Mouse (Mus musculus) kidney, postnatal 0 days (tissue): Measurements from ENCODE around the gene Naif1. TPM values are rescaled to one million over a fixed set of nuclear protein-coding genes. Genes with fewer than 3 reads are reported as not detected.

Experiments
- ATAC-seq: fragments of 200-750 bp; cut with Nextera tagmentation; replicated peaks from 2 replicates; pipeline ENCODE4 v1.8.0; 2017; ENCODE audit warnings: low read depth, moderate number of reproducible peaks, moderate TSS enrichment, moderate library complexity; ENCODE audit not compliant: low FRiP score
- DNase-seq: peaks from one replicate; pipeline ENCODE4 v3.0.0-alpha.2; 2016; ENCODE audit warnings: low spot score
- H3K27ac ChIP-seq: fragments of 300-500 bp; sonication (generic); 2 replicates; pipeline ENCODE4 v1.5.1; 2014; ENCODE audit warnings: mild to moderate bottlenecking
- H3K27me3 ChIP-seq: fragments of 300-500 bp; sonication (generic); 2 replicates; pipeline ENCODE4 v1.6.1; 2014; ENCODE audit warnings: low read length, mixed read lengths; ENCODE audit not compliant: insufficient read depth
- H3K36me3 ChIP-seq: fragments of 300-500 bp; sonication (generic); 2 replicates; pipeline ENCODE4 v1.6.1; 2014; ENCODE audit warnings: low read length, mixed read lengths; ENCODE audit not compliant: insufficient read depth
- H3K4me1 ChIP-seq: fragments of 300-500 bp; sonication (generic); replicated peaks from 2 replicates; pipeline ENCODE4 v1.6.1; 2014; ENCODE audit warnings: antibody characterized with exemption, low read length, mixed read lengths; ENCODE audit not compliant: insufficient read depth
- H3K4me2 ChIP-seq: fragments of 300-500 bp; sonication (generic); 2 replicates; pipeline ENCODE4 v1.6.1; 2014; ENCODE audit warnings: mild to moderate bottlenecking, low read length, moderate library complexity, mixed read lengths
- H3K4me3 ChIP-seq: fragments of 300-500 bp; sonication (generic); replicated peaks from 2 replicates; pipeline ENCODE4 v1.5.1; 2014; ENCODE audit warnings: low read depth, low read length
- H3K9ac ChIP-seq: fragments of 300-500 bp; sonication (generic); 2 replicates; pipeline ENCODE4 v1.6.1; 2014; ENCODE audit warnings: low read depth, low read length
- H3K9me3 ChIP-seq: fragments of 300-500 bp; sonication (generic); replicated peaks from 2 replicates; pipeline ENCODE4 v1.6.1; 2016; ENCODE audit warnings: low read length, inconsistent platforms, mixed read lengths
- CTCF ChIP-seq: IDR thresholded peaks from 2 replicates; pipeline ENCODE4 v1.5.1; 2016; ENCODE audit warnings: antibody characterized with exemption, low read depth, mild to moderate bottlenecking, moderate library complexity
- WGBS: fragments of 180-500 bp; shearing (Covaris S2); extraction: QIAGEN DNeasy Blood & Tissue Kit; methylation state at CpG from one replicate; pipeline ENCODE4 v1.1.7; 2014; 5-methylcytosine and 5-hydroxymethylcytosine counted together
- polyA plus RNA-seq: library from polyadenylated mRNA; unstranded; fragments of >200 nt; fragmentation: Nextera tagmentation; extraction: Ambion mirVana; gene quantifications from 2 replicates; pipeline ENCODE4 v1.2.1, GENCODE M21; 2015

Naif1 gene
- 4.7 TPM in 2 replicates for polyA plus RNA-seq

DNA sequence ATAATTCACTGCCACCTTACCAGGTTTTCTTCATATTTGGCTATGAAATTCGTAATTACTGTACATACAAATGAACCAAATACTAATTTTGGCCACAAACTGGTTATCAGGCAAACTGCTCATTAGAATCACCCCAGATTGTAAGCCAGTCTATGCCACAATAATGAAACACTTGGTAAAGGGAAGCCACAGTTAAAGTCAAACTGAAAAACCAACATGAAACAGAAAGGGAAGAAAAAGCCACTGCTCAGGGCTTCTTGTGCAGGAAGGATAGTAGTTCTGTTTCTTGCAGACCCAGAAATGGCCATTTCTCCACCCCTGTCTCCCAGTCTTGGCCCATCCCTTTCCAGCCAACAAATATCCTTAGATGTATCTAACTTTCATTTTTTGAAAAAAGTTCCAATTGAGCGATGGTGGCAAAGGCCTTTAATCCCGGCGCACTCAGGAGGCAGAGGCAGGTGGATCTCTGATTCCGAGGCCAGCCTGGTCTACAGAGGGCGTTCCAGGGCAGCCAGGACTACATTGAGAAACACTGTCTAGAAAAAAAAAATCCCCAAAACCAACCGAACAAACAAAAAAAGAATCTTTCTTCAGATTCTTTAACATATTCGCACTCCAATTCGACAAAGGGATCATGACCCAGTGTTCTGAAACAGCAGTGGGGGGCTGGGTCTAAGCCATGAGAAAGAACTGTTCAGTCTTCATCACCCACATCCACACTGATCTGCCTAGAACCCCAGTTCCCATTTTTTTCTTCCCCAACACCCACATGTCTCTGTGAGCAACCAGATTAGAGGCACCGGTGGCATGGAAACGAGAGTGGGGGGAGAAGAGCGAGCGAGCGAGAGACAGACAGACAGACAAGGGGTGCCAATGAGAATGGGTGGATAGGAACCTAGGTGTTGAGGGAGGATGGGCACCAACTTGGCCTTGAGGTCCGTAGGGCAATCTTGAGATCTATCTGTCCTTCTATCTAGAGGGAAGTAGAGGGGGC is at the start of gene Naif1:
Gene Naif1 (plus strand): TSS at position 697 of the 994 bp plus-strand sequence.
- Histone ChIP-seq H3K27ac (peak within 1 kb of the TSS; percentile 83), H3K36me3 (no peaks in the 10 kb centered on the region), H3K27me3 (no peaks in the 10 kb centered on the region), H3K9me3 (no peaks in the 10 kb centered on the region), H3K4me2 (peak within 1 kb of the TSS; percentile 86), H3K4me1 (peaks cover 12% of the 10 kb centered on the region), H3K4me3 (peak within 1 kb of the TSS; percentile 56), H3K9ac (peak within 1 kb of the TSS; percentile 84)
- no peak for TF ChIP-seq CTCF
- no peak for DNase-seq
- no peak for ATAC-seq
- WGBS, result 84% methylated on average over 15 of the region's 15 CpGs

- H3K4me1 ChIP-seq, result 0 out of 2 replicates have a peak, but pooled peaks cover 3% of the 10 kb centered on the region
- WGBS, result 24% methylated on average over 2 of the region's 2 CpGs
- DNase-seq, result peak; percentile 96
- no peaks in the 10 kb centered on the region for H3K27me3 ChIP-seq
- no peak for ATAC-seq
- no peak overlapping the region for H3K4me3 ChIP-seq
- peak; percentile 100 for TF ChIP-seq CTCF
- no peak overlapping the region for H3K4me2 ChIP-seq
- H3K9me3 ChIP-seq, result no peaks in the 10 kb centered on the region
- H3K27ac ChIP-seq, result no peak overlapping the region
- H3K36me3 ChIP-seq, result peaks cover 24% of the 10 kb centered on the region; the same call in 1 of the 2 replicates
- H3K9ac ChIP-seq, result no peak overlapping the region
Observed at GRCm38 (mm10) chr2:32404663-32405062, 45.6 kb upstream of the Naif1 start.

GRCm38 (mm10) chr2:32407144-32407824 is 43.0 kb upstream of the Naif1 start:
- Histone ChIP-seq H3K4me1 (0 out of 2 replicates have a peak, but pooled peaks cover 3% of the 10 kb centered on the region), H3K9me3 (no peaks in the 10 kb centered on the region), H3K27me3 (no peaks in the 10 kb centered on the region), H3K36me3 (0 out of 2 replicates have a peak, but pooled peaks cover 6% of the 10 kb centered on the region), H3K4me2 (no peak overlapping the region), H3K9ac (no peak overlapping the region), H3K27ac (peak overlapping the region; percentile 70), H3K4me3 (no peak overlapping the region)
- DNase-seq (no peak), ATAC-seq (no peak)
- TF ChIP-seq CTCF, result no peak
- 77% methylated on average over 7 of the region's 7 CpGs for WGBS

- Histone ChIP-seq H3K4me2 (no peak overlapping the region), H3K27ac (peak overlapping the region; percentile 92), H3K27me3 (no peaks in the 10 kb centered on the region), H3K36me3 (no peaks in the 10 kb centered on the region), H3K4me3 (no peak overlapping the region), H3K4me1 (0 out of 2 replicates have a peak, but pooled peaks cover 3% of the 10 kb centered on the region), H3K9me3 (no peaks in the 10 kb centered on the region), H3K9ac (no peak overlapping the region)
- ATAC-seq, result peak; percentile 92
- no peak for DNase-seq
- 39% methylated on average over 25 of the region's 25 CpGs for WGBS
- no peak for TF ChIP-seq CTCF
Observed at GRCm38 (mm10) chr2:32408429-32409424, 41.5 kb upstream of the Naif1 start.

GRCm38 (mm10) chr2:32411407-32411806 is 38.9 kb upstream of the Naif1 start:
- Histone ChIP-seq H3K4me3 (no peak overlapping the region), H3K4me1 (0 out of 2 replicates have a peak, but pooled peaks cover 3% of the 10 kb centered on the region), H3K36me3 (peaks cover 19% of the 10 kb centered on the region), H3K27me3 (no peaks in the 10 kb centered on the region), H3K27ac (no peak overlapping the region), H3K9me3 (no peaks in the 10 kb centered on the region), H3K4me2 (no peak overlapping the region), H3K9ac (no peak overlapping the region)
- DNase-seq (no peak), ATAC-seq (no peak)
- 62% methylated on average over 7 of the region's 7 CpGs for WGBS
- no peak for TF ChIP-seq CTCF
